Mouse (Mus musculus) heart, embryonic 14.5 days (tissue): ENCODE data around the gene Nsmce3. TPM values are rescaled to one million over a fixed set of nuclear protein-coding genes. Genes with fewer than 3 reads are reported as not detected.

Experiments used
- ATAC-seq: fragments of 200-750 bp; cut with Nextera tagmentation; 2 replicates; pipeline ENCODE4 v1.8.0; 2017; ENCODE audit warnings: low read depth, moderate TSS enrichment; ENCODE audit not compliant: insufficient number of reproducible peaks, insufficient read depth, low FRiP score
- H3K27ac ChIP-seq, 2 experiments: fragments of 200-500 bp in 1 of 2; fragments of 300-500 bp in 1 of 2; sonication (generic) in 1 of 2; replicated peaks in 1 of 2; 2 replicates each; pipeline ENCODE4 v1.5.1; 2012 to 2014; ENCODE audit warnings: low read depth in 2 of 2, low read length in 2 of 2, control low read depth in 1 of 2, mild to moderate bottlenecking in 1 of 2, mixed read lengths in 1 of 2; ENCODE audit not compliant: control insufficient read depth in 1 of 2, insufficient read depth in 1 of 2
- H3K27me3 ChIP-seq: fragments of 300-500 bp; sonication (generic); 2 replicates; pipeline ENCODE4 v1.6.1; 2014; ENCODE audit warnings: mild to moderate bottlenecking, low read length, control low read depth; ENCODE audit not compliant: control insufficient read depth, insufficient read depth
- H3K36me3 ChIP-seq: fragments of 300-500 bp; sonication (generic); 2 replicates; pipeline ENCODE4 v1.6.1; 2014; ENCODE audit warnings: mild to moderate bottlenecking, control low read depth, low read length, mixed read lengths; ENCODE audit not compliant: control insufficient read depth, insufficient read depth
- H3K4me1 ChIP-seq, 2 experiments: fragments of 200-500 bp in 1 of 2; fragments of 300-500 bp in 1 of 2; sonication (generic) in 1 of 2; 2 replicates each; pipeline ENCODE4 v1.6.1; 2012 to 2014; ENCODE audit warnings: low read length in 2 of 2, control low read depth in 1 of 2, mixed read lengths in 1 of 2; ENCODE audit not compliant: control insufficient read depth in 2 of 2, insufficient read depth in 2 of 2
- H3K4me2 ChIP-seq: fragments of 300-500 bp; sonication (generic); 2 replicates; pipeline ENCODE4 v1.6.1; 2014; ENCODE audit warnings: mild to moderate bottlenecking, low read length
- H3K4me3 ChIP-seq, 2 experiments: fragments of 200-500 bp in 1 of 2; fragments of 300-500 bp in 1 of 2; sonication (generic) in 1 of 2; 2 replicates each; pipeline ENCODE4 v1.5.1; 2012 to 2014; ENCODE audit warnings: low read length in 2 of 2, mild to moderate bottlenecking in 2 of 2, control low read depth in 1 of 2, low read depth in 1 of 2, moderate library complexity in 1 of 2; ENCODE audit not compliant: control insufficient read depth in 1 of 2, insufficient read depth in 1 of 2
- H3K9ac ChIP-seq: fragments of 300-500 bp; sonication (generic); 2 replicates; pipeline ENCODE4 v1.6.1; 2014; ENCODE audit warnings: mild to moderate bottlenecking, low read length
- H3K9me3 ChIP-seq: fragments of 300-500 bp; sonication (generic); 2 replicates; pipeline ENCODE4 v1.6.1; 2016; ENCODE audit warnings: low read length, control low read depth; ENCODE audit not compliant: control insufficient read depth
- WGBS: fragments of 180-500 bp; shearing (Covaris S2); extraction: QIAGEN DNeasy Blood & Tissue Kit; methylation state at CpG from one replicate; pipeline ENCODE4 v1.1.7; 2014; 5-methylcytosine and 5-hydroxymethylcytosine counted together
- polyA plus RNA-seq: library from polyadenylated mRNA; unstranded; fragments of >200 nt; fragmentation: Nextera tagmentation; extraction: Ambion mirVana; gene quantifications from 2 replicates; pipeline ENCODE4 v1.2.1, GENCODE M21; 2014

Nsmce3 gene
- polyA plus RNA-seq, 1 experiment from 2014 or later = 9.6 TPM

GRCm38 (mm10) chr7:64840946-64841659, 31.7 kb downstream of the Nsmce3 start:
- no peak overlapping the region for H3K9ac ChIP-seq
- no peaks in the 10 kb centered on the region for H3K36me3 ChIP-seq
- no peaks in the 10 kb centered on the region for H3K27me3 ChIP-seq
- no peak overlapping the region for H3K27ac ChIP-seq
- no peak overlapping the region for H3K4me2 ChIP-seq
- ATAC-seq = no peak
- no peak overlapping the region for H3K4me3 ChIP-seq
- no peaks in the 10 kb centered on the region for H3K9me3 ChIP-seq
- peaks cover 3 to 8% of the 10 kb centered on the region in 2 experiments; a peak in 1 of 4 replicates for H3K4me1 ChIP-seq
- 55% methylated on average over 10 of the region's 10 CpGs for WGBS

DNA sequence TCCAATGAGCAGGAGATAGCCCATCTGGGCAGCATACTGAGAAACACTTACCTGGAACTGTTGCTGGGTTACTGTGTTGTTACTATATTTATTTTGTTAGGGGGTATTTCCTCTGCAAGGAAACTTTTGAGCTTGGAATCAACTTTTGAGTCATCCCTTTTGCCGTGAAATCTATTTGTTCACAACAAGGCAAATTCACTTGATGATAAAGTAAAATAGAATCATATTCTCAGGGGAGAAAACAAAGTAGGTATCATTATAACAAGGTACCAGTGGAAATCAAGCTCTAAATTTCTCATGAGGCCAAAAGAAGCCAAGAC, 32.3 kb downstream of the Nsmce3 start:
- no peak overlapping the region for H3K9ac ChIP-seq
- H3K4me3 ChIP-seq = peak overlapping the region in 1 of 2 experiments; percentile 30; a peak in 1 of 4 replicates
- WGBS = 70% methylated on average over 1 of the region's 1 CpGs
- H3K9me3 ChIP-seq = no peaks in the 10 kb centered on the region
- peak overlapping the region; percentile 69 for H3K4me2 ChIP-seq
- H3K4me1 ChIP-seq = peaks cover 3 to 8% of the 10 kb centered on the region in 2 experiments; a peak in 1 of 4 replicates
- H3K27me3 ChIP-seq = no peaks in the 10 kb centered on the region
- no peaks in the 10 kb centered on the region for H3K36me3 ChIP-seq
- no peak for ATAC-seq
- H3K27ac ChIP-seq = no peak overlapping the region

- peak; percentile 57; the same call in 1 of the 2 replicates for ATAC-seq
- WGBS = 2% methylated on average over 21 of the region's 21 CpGs
- Histone ChIP-seq H3K4me1 (peaks cover 3 to 8% of the 10 kb centered on the region in 2 experiments; a peak in 1 of 4 replicates), H3K4me3 (peak overlapping the region; percentile 30 to 36), H3K36me3 (no peaks in the 10 kb centered on the region), H3K27me3 (no peaks in the 10 kb centered on the region), H3K4me2 (peak overlapping the region; percentile 69), H3K9ac (peak overlapping the region; percentile 54; the same call in 1 of the 2 replicates), H3K9me3 (no peaks in the 10 kb centered on the region), H3K27ac (no peak overlapping the region)
Observed at GRCm38 (mm10) chr7:64839801-64840575, 32.8 kb downstream of the Nsmce3 start.

- H3K9me3 ChIP-seq = no peaks in the 10 kb centered on the region
- H3K9ac ChIP-seq = no peak overlapping the region
- 58% methylated on average over 2 of the region's 2 CpGs for WGBS
- peaks cover 3 to 8% of the 10 kb centered on the region in 2 experiments; a peak in 1 of 4 replicates for H3K4me1 ChIP-seq
- no peak overlapping the region for H3K4me2 ChIP-seq
- no peaks in the 10 kb centered on the region for H3K27me3 ChIP-seq
- ATAC-seq = no peak
- no peaks in the 10 kb centered on the region for H3K36me3 ChIP-seq
- no peak overlapping the region for H3K4me3 ChIP-seq
- H3K27ac ChIP-seq = no peak overlapping the region
Observed at GRCm38 (mm10) chr7:64839281-64839680, 33.5 kb downstream of the Nsmce3 start.

DNA sequence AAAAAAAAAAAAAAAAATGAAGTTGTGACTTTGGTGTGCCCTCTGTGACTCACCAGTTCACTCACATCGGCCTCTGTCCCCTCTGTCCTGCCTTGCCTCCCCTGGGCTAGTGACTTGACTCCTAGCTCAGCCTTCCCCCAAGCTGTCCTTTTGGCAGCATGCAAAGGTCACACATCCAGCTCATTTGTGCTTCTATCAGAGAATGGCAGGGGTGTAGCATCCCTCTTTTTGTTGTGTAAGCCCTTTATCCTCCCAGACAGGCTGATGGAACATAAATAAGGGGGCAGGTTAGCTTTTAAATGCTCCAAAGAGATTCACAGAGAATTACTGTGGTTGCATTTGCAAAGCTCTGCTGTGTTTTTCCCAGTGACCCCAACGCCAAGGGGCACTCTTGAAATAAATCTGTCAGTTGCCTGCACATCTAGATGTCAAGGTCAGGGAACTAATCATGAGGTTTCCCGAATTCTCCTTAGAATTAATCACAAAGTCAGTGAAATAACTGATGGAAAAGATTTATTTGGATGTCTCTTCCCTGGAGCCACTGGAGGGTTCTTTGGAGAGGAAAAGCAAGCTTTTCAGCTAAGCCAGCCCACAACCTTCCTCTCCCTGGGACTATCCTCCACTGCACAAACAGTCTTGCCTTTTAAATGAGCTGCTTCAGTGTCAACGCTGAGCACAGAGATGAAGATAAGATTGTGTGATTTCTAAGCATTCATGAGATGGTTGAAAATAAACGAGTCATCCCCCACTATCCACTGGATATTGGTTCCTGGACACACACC, 42.4 kb downstream of the Nsmce3 start:
- Histone ChIP-seq H3K27me3 (no peaks in the 10 kb centered on the region), H3K9ac (no peak overlapping the region), H3K9me3 (peaks cover 6% of the 10 kb centered on the region; the same call in 1 of the 2 replicates), H3K4me1 (no peaks in the 10 kb centered on the region), H3K4me2 (no peak overlapping the region), H3K4me3 (no peak overlapping the region), H3K36me3 (no peaks in the 10 kb centered on the region), H3K27ac (no peak overlapping the region)
- WGBS = 39% methylated on average over 5 of the region's 5 CpGs
- ATAC-seq = no peak

DNA sequence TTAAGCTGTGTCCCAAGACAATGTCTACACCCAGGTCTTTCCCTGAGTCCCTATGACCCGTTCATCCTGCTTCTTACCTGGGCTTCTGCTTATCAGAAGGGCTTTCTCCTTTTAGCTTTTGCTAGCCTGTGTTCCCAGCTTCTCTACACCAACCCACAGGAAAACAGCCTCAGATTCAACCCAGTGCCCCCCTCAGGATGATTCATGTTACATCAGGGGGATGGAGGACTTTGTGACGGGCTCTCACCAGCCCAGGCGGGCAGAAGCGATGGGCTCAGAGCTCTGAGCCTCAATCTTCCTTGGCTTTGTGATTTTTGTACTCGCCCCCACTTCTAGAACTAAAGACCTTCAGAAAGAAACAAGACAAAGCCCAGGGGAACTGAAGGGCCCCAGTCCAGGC, 51.7 kb downstream of the Nsmce3 start:
- Histone ChIP-seq H3K4me1 (no peaks in the 10 kb centered on the region), H3K4me3 (no peak overlapping the region), H3K27me3 (no peaks in the 10 kb centered on the region), H3K4me2 (no peak overlapping the region), H3K9ac (no peak overlapping the region), H3K27ac (no peak overlapping the region), H3K9me3 (no peaks in the 10 kb centered on the region), H3K36me3 (no peaks in the 10 kb centered on the region)
- no peak for ATAC-seq
- 79% methylated on average over 5 of the region's 5 CpGs for WGBS

DNA sequence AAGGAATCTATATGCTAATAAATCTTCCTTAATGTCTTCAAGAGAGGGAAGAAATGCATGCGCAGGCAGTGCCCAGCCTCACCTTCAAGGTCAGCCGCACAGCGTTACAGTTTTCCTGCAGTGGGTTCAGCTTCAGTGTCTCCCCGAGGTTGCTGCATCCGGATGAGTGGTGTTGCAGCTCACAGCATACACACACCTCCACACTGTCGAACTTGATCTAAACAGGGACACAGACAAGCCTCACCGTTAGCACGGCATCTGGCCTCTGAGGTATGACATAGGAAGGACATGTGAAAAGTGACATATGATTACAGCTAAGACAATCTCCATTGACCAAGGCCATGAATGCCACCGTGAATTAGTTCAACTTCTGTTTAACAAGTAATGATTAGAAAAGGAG, 53.1 kb downstream of the Nsmce3 start:
- no peak overlapping the region for H3K9ac ChIP-seq
- WGBS = 83% methylated on average over 9 of the region's 9 CpGs
- ATAC-seq = no peak
- H3K27ac ChIP-seq = no peak overlapping the region
- no peak overlapping the region for H3K4me3 ChIP-seq
- no peaks in the 10 kb centered on the region for H3K27me3 ChIP-seq
- no peak overlapping the region for H3K4me2 ChIP-seq
- no peaks in the 10 kb centered on the region for H3K9me3 ChIP-seq
- H3K36me3 ChIP-seq = no peaks in the 10 kb centered on the region
- H3K4me1 ChIP-seq = no peaks in the 10 kb centered on the region
